Mouse (Mus musculus): ENCODE data around the gene Nos1ap.

Nos1ap gene

DNA sequence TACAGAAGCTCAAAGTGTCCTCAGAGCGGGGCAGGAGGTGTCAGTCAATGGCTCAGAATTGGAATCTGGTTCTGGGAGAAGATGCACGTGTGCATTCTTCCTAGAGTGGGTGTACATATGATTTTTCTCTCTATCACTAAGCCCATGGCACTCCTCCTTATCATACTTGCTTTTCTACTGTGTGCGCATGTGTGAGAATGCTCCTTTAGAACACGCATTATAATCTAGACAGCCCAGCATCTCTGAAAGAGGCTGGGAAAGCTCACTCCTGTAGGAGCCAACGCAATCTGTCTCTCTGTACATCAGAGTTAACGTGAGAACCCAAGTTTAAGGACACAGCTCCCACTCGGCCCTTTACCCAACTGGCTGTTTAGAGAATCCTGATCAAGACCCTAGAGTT, 99.7 kb downstream of the Nos1ap start:
- in situ Hi-C loops (cut with MboI; ENCODE audit: low pct_unique_long_range_greater_than_20kb in 1 of 2, low sequenced_read_pairs in 2 of 2, unreplicated experiment in 1 of 2), result no loop called here

GRCm38 (mm10) chr1:170489450-170489849, 100.2 kb downstream of the Nos1ap start:
- in situ Hi-C loops (cut with MboI; ENCODE audit: low pct_unique_long_range_greater_than_20kb in 1 of 2, low sequenced_read_pairs in 2 of 2, unreplicated experiment in 1 of 2), result no loop called here

DNA sequence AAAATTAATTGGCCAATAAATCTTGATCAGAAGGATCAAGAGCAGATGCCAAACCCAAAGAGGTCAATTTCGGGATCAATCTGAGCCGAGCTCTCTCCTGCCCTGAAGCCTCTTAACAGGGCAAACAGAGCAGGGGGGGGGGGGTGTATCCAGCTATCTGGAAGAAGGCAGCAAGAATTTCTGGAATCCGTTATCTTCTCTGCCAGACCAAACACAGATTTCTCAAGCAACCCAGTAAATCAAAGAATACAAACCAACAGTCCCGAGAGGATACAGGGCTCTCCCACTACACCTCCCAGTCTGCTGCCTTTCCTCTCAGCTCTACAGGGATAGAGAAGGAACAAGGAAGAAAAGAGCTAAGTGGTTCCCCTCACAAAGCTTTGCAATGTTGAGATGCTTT, 104.5 kb downstream of the Nos1ap start:
- in situ Hi-C loops (cut with MboI; ENCODE audit: low pct_unique_long_range_greater_than_20kb in 1 of 2, low sequenced_read_pairs in 2 of 2, unreplicated experiment in 1 of 2), result no loop called here

DNA sequence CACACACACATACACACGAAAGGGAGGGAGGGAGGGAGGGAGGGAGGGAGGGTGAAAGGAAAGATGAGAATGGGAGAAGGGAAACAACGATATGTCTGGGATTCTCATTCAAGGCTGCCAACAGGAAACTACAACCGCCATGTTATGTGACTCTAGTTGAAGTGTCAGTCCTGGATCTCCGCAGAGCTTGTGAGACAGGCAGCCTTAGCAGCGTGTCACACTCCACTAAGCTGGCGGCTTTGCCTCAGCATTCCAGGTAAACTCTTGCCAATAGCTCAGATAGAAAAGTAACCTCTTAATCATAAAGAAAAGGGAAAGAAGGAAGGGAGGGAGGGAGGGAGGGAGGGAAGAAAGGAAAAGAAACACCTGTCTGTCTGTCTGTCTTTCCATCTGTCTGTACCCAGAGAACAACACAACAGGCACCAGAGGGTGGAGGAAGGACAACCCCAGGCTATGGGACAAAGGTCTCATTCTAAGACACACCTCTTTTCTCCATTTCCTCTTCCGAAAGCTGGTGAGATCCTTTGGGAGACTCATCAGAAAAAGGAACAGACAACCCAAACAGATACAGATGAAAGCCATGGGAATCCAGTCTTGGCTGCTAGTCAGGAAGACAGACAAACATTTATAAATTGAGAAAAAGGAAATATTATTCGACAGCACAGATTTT, 107.3 kb downstream of the Nos1ap start:
- in situ Hi-C loops (cut with MboI; ENCODE audit: low pct_unique_long_range_greater_than_20kb in 1 of 2, low sequenced_read_pairs in 2 of 2, unreplicated experiment in 1 of 2), result no loop called here

- in situ Hi-C loops (cut with MboI; ENCODE audit: low pct_unique_long_range_greater_than_20kb in 1 of 2, low sequenced_read_pairs in 2 of 2, unreplicated experiment in 1 of 2), result no loop called here
Observed at GRCm38 (mm10) chr1:170481093-170481492, 108.6 kb downstream of the Nos1ap start.

DNA sequence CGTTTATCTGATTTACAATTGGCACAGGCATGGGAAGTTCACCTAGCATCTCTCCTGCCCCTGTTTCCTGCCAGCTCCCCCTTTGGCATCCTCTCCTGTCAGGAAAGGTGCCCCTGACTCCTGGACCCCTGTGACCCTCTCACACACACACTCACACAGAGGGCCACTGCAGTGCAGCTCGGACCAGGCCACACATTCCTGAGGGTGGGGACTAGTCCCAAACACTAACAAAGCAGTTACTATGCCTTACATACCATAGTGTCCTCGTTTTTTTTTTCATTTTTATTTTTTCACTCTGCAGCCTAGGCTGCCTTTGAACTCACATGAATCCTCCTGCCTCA, 110.2 kb downstream of the Nos1ap start:
- in situ Hi-C loops (cut with MboI; ENCODE audit: low pct_unique_long_range_greater_than_20kb in 1 of 2, low sequenced_read_pairs in 2 of 2, unreplicated experiment in 1 of 2), result no loop called here

DNA sequence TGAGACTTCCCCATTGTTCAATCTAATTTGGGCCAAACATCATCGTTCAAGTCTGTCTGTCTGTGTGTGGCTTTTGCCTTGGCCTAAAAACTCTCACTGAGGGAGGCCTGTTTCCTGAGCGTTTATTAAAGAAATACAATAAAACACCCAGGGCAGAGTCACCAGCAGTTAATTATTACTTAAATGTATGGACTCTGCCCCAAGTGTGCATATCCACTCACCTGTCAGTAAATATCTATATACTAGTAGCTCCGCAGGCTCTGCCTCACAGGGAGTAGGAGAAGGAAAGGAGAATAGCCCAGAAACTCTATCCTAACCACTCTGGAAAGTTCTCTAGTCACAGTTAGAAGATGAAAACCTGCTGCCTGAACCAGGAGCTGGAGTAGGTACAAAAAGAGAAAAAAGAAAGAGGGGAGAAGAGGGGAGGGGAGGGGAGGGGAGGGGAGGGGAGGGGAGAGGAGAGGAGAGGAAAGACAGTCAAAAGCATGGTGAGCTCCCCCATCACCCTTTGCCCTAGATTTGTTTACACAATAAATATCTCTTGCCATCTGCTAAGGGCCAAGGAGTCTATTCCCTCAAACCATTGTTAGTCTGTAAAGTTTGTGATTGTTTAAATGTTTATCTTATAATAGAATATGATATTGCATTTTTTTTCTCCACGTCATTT, 110.7 kb downstream of the Nos1ap start:
- in situ Hi-C loops (cut with MboI; ENCODE audit: low pct_unique_long_range_greater_than_20kb in 1 of 2, low sequenced_read_pairs in 2 of 2, unreplicated experiment in 1 of 2), result no loop called here

- in situ Hi-C loops (cut with MboI; ENCODE audit: low pct_unique_long_range_greater_than_20kb in 1 of 2, low sequenced_read_pairs in 2 of 2, unreplicated experiment in 1 of 2), result no loop called here
Observed at GRCm38 (mm10) chr1:170477636-170478600, 111.7 kb downstream of the Nos1ap start.

DNA sequence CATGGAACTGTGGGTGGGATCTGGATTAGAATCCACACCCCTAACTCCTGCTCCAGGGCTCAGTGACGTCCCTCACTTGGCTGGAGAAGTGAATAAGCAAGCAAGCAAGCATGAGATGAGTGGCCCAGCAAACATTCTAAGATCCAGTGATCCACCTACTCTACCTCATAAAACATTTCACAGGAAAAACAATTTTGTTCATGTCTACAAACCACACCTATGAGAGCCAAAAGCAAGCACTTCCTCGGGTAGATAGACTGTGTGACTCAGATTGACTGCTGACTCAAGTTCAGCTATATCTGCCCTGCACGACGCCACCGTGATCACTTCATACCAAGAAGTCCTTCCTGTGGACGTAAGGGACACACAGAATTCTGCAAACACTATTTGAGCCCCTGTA, 116.2 kb downstream of the Nos1ap start:
- in situ Hi-C loops (cut with MboI; ENCODE audit: low pct_unique_long_range_greater_than_20kb in 1 of 2, low sequenced_read_pairs in 2 of 2, unreplicated experiment in 1 of 2), result no loop called here

DNA sequence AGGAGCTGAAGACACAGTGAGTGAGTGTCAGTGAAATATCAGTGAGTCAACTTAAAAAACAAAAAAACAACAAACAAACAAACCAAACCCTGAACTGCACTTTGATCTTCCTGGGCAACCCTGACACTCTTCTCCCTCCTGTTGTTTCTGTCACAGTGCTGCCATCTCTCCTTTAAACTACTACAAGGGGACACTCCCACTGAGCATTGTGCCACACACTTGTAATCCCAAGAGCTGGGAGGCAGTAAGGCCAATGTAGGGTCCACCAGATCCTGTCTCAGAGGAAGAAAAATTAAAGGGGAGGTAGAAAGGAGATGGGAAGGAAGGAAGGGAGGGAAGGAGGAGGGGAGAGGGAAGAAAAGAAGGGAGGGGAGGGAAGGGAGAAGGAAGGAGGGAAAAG, 116.8 kb downstream of the Nos1ap start:
- in situ Hi-C loops (cut with MboI; ENCODE audit: low pct_unique_long_range_greater_than_20kb in 1 of 2, low sequenced_read_pairs in 2 of 2, unreplicated experiment in 1 of 2), result no loop called here

DNA sequence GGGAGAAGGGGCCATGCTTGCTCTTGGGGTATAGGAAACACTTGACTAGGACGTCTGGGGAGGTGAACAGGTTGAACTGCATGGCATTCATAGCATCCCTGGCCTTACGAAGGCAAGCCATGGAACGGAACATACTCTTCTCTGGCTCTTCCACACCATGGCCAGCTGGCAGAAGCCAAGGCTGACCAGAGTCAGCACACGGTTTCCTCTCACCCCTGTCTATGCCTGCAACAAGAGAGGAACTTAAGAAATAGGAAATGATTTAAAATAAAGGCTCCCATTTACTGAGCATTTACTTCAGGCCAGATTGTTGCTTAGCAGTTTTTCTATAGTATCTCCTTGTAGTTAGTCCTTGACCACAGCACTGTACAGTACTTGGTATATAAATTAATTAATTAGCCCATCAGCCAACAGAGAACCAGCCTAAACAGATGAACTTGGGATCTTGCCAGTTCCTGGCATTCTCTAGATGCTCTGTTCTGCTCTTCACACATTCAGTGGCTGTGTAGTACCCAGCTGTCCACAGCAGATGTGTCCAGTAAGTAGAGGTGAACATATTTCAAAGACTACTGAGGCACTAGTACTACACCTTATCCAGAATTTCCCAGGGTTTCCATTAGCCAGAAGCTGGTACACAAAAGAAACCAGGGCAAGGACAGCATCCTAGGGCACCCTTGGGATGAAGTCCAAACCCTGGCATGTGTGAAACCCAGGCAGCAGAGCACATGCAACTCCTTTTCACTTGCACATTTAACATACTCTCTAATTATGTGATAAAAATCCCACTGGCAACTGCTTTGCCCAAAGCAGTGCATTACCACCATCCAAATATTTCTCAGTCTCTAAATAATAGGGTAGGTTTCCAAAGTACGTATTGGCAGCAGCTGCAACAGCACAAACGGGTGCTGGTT, 123.3 kb downstream of the Nos1ap start:
- in situ Hi-C loops (cut with MboI; ENCODE audit: low pct_unique_long_range_greater_than_20kb in 1 of 2, low sequenced_read_pairs in 2 of 2, unreplicated experiment in 1 of 2), result no loop called here

- in situ Hi-C loops (cut with MboI; ENCODE audit: low pct_unique_long_range_greater_than_20kb in 1 of 2, low sequenced_read_pairs in 2 of 2, unreplicated experiment in 1 of 2), result no loop called here
Observed at GRCm38 (mm10) chr1:170462140-170462539, 127.5 kb downstream of the Nos1ap start.

DNA sequence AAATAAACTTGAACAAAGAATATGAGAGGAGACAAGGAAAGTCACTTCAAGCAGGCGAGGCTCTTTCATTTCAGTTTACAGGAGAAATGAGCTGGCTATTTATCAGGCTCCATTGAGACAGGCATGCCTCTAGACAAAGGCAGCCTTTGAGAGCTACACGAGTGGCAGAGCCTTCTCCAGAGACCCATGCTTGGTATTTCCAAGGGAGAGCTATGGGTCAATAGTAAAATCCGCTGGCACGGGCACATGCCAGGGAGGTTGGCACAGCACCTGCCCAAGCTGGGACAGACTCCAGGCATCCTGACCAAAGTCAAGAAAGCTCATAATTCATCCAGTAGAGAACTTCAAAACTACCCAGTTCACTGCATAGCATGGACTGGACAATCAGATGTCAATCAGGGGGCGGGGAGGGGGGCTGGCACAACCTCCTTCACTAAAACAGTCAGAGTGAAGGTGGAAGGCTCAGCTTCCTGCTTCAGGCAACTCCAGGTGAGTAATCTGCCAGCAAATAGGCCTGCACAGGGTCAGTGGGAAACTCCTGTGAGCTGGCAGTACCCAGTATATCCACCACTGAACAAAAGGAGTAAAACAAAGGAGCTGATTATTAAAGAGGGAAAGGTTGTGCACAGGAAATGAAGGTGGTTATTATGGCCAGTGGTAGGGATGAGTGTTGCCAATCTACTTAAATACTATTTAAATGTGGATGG, 129.6 kb downstream of the Nos1ap start:
- in situ Hi-C loops (cut with MboI; ENCODE audit: low pct_unique_long_range_greater_than_20kb in 1 of 2, low sequenced_read_pairs in 2 of 2, unreplicated experiment in 1 of 2), result no loop called here

- in situ Hi-C loops (cut with MboI; ENCODE audit: low pct_unique_long_range_greater_than_20kb in 1 of 2, low sequenced_read_pairs in 2 of 2, unreplicated experiment in 1 of 2), result no loop called here
Observed at GRCm38 (mm10) chr1:170457673-170458072, 132.0 kb downstream of the Nos1ap start.

DNA sequence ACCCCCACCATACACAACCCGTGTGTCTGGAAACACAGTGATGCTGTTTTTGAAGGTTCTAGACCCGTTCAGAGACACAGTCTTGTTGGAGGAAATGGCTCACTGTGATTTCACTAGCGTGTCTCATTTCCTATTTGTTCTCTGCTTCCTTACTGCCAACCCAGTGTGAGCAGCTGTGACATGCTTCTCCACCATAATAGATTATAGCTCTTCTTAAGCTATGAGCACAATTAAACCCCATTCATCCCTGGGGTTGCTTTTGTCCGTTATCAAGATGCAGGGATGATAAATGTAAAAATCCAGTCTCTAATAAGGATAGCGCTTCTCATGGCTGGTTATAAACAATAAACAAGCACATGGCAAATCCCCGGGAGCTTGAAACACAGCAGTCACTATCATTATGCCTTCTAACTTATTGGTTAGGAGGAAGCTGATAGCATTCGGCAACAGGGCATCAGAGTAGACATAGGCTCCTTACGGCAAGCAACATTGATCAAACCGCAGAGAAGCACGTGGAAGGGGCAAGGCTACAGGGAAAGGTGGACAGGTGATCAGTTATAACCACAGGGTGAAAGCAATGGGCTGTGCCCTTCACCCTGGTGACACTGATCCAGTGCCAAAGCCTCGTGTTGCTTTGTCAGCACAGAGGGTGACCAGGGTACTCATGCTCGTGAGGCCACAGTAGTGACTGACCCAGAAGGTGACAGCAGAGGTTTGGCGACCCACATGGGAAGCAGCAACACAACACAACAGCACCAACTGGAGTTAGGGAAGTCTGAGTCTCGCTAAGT, 133.6 kb downstream of the Nos1ap start:
- in situ Hi-C loops (cut with MboI; ENCODE audit: low pct_unique_long_range_greater_than_20kb in 1 of 2, low sequenced_read_pairs in 2 of 2, unreplicated experiment in 1 of 2), result no loop called here

GRCm38 (mm10) chr1:170455387-170455786, 134.3 kb downstream of the Nos1ap start:
- in situ Hi-C loops (cut with MboI; ENCODE audit: low pct_unique_long_range_greater_than_20kb in 1 of 2, low sequenced_read_pairs in 2 of 2, unreplicated experiment in 1 of 2), result no loop called here

GRCm38 (mm10) chr1:170453455-170453854, 136.2 kb downstream of the Nos1ap start:
- in situ Hi-C loops (cut with MboI; ENCODE audit: low pct_unique_long_range_greater_than_20kb in 1 of 2, low sequenced_read_pairs in 2 of 2, unreplicated experiment in 1 of 2), result no loop called here

Data from mouse embryonic stem cell (cell line).